Mouse (Mus musculus) thymus, postnatal 0 days (tissue): ENCODE measurements at regions not wholly inside any gene's neighbourhood (a gene's known extent, or its start where the extent isn't known, plus 50 kb on each side); places are given as distances from the start of the nearest gene placed in this dataset.

Experiments used
- DNase-seq: peaks from one replicate; pipeline ENCODE4 v3.0.0-alpha.2; 2015; ENCODE audit warnings: low spot score

GRCm38 (mm10) chr9:46636261-46637010 lies 316.6 kb upstream of the 4931429L15Rik start:
- DNase-seq, result no peak

- no peak for DNase-seq
These were observed 314.2 kb upstream of the 4931429L15Rik start for GRCm38 (mm10) chr9:46633952-46634351.

- DNase-seq, result no peak
These were observed 312.8 kb upstream of the 4931429L15Rik start for GRCm38 (mm10) chr9:46632576-46632975.

GRCm38 (mm10) chr9:46622255-46622654 lies 302.5 kb upstream of the 4931429L15Rik start:
- no peak for DNase-seq

- DNase-seq, result no peak
These were observed 302.1 kb upstream of the 4931429L15Rik start for GRCm38 (mm10) chr9:46621851-46622250.

- DNase-seq, result no peak
These were observed 290.6 kb upstream of the 4931429L15Rik start for GRCm38 (mm10) chr9:46610101-46611005.

GRCm38 (mm10) chr9:46608695-46609094 lies 288.9 kb upstream of the 4931429L15Rik start:
- DNase-seq, result no peak

GRCm38 (mm10) chr9:46600803-46601202 lies 281.0 kb upstream of the 4931429L15Rik start:
- no peak for DNase-seq

GRCm38 (mm10) chr9:46599931-46600708 lies 280.3 kb upstream of the 4931429L15Rik start:
- DNase-seq, result no peak

GRCm38 (mm10) chr9:46598518-46598917 lies 278.7 kb upstream of the 4931429L15Rik start:
- no peak for DNase-seq

- DNase-seq, result no peak
These were observed 273.7 kb upstream of the 4931429L15Rik start for GRCm38 (mm10) chr9:46593444-46593843.

GRCm38 (mm10) chr9:46592908-46593307 lies 273.1 kb upstream of the 4931429L15Rik start:
- DNase-seq, result no peak

GRCm38 (mm10) chr9:46586818-46587217 lies 267.0 kb upstream of the 4931429L15Rik start:
- DNase-seq, result no peak

GRCm38 (mm10) chr9:46581844-46582243 lies 262.1 kb upstream of the 4931429L15Rik start:
- DNase-seq, result no peak

GRCm38 (mm10) chr9:46562301-46562700 lies 242.5 kb upstream of the 4931429L15Rik start:
- no peak for DNase-seq

GRCm38 (mm10) chr9:46558481-46558880 lies 238.7 kb upstream of the 4931429L15Rik start:
- DNase-seq, result no peak

- no peak for DNase-seq
These were observed 238.0 kb upstream of the 4931429L15Rik start for GRCm38 (mm10) chr9:46557781-46558180.

GRCm38 (mm10) chr9:46555156-46555555 lies 235.4 kb upstream of the 4931429L15Rik start:
- no peak for DNase-seq

GRCm38 (mm10) chr9:46554586-46555152 lies 234.9 kb upstream of the 4931429L15Rik start:
- DNase-seq, result no peak

GRCm38 (mm10) chr9:46549416-46549815 lies 229.6 kb upstream of the 4931429L15Rik start:
- DNase-seq, result no peak

GRCm38 (mm10) chr9:46544326-46544725 lies 224.5 kb upstream of the 4931429L15Rik start:
- DNase-seq, result no peak
